Comparison of ENCODE assay signal across 15 mouse cellular contexts in genomic region chr13:51972656-51973310, GRCm38 (mm10).
DNase-seq lines count a peak whose midpoint lies in the region; ATAC-seq and TF ChIP-seq lines count a peak whose summit lies in the region.
"Had no signal": no experiment of that assay in that cellular context is flagged by ENCODE, and none has a peak within 500 bp of the region (broad histone marks: within the 10 kb centered on the region; RNA-seq: fewer than 3 reads in every experiment).

No protein-coding gene starts in this region.

- peak overlapping the region; percentile 60 for H3K27ac ChIP-seq in embryonic facial prominence, embryonic 13.5 days
- H3K27ac ChIP-seq in limb, embryonic 13.5 days, result peak overlapping the region; percentile 88
- no peak overlapping the region for H3K27ac ChIP-seq in kidney, adult 2 months (ENCODE audit: insufficient read depth, low read depth, low read length)
- H3K27ac ChIP-seq: liver, embryonic 15.5 days had no signal

- WGBS in embryonic facial prominence, embryonic 13.5 days, result 66% methylated on average over 12 of the region's 12 CpGs
- WGBS in limb, embryonic 13.5 days, result 21% methylated on average over 12 of the region's 12 CpGs
- 56% methylated on average over 12 of the region's 12 CpGs for WGBS in kidney, adult 2 months

- H3K36me3 ChIP-seq in embryonic facial prominence, embryonic 13.5 days, result no peaks in the 10 kb centered on the region
- H3K36me3 ChIP-seq in limb, embryonic 13.5 days, result no peaks in the 10 kb centered on the region
- H3K36me3 ChIP-seq in kidney, adult 2 months (ENCODE audit: control insufficient read depth, insufficient read depth, low read length), result no peaks in the 10 kb centered on the region
- H3K36me3 ChIP-seq: liver, embryonic 15.5 days had no signal

- H3K9ac ChIP-seq in embryonic facial prominence, embryonic 13.5 days, result no peak overlapping the region
- H3K9ac ChIP-seq in limb, embryonic 13.5 days, result peak overlapping the region; percentile 40; the same call in 1 of the 2 replicates
- H3K9ac ChIP-seq: liver, embryonic 15.5 days had no signal

- DNase-seq in 3134 (ENCODE audit: extremely low read depth, insufficient read length, low spot score) (peak; percentile 72), 3T3-L1 (ENCODE audit: low read depth, low spot score) (peak; percentile 84)
- no peak for DNase-seq in kidney, adult 2 months
- no peak for DNase-seq in thymus, postnatal 10 days (ENCODE audit: low spot score in 2 of 2)
- DNase-seq: cerebellum, adult 11 months; cerebellum, postnatal 10 days; gastrocnemius, postnatal 10 days; kidney, adult 11 months; lung, postnatal 4 days had no signal

- TF ChIP-seq POLR2A in kidney, adult 2 months (IDR thresholded peaks at IDR 0.05; ENCODE audit: low read depth, low read length), result no peak

- H3K27me3 ChIP-seq in embryonic facial prominence, embryonic 13.5 days, result no peaks in the 10 kb centered on the region
- H3K27me3 ChIP-seq in limb, embryonic 13.5 days, result no peaks in the 10 kb centered on the region
- H3K27me3 ChIP-seq in kidney, adult 2 months (replicated peaks; ENCODE audit: control insufficient read depth, insufficient read depth, low read length), result no peaks in the 10 kb centered on the region
- H3K27me3 ChIP-seq: CH12.LX; liver, embryonic 15.5 days had no signal

- H3K4me1 ChIP-seq in embryonic facial prominence, embryonic 13.5 days, result peaks cover 63% of the 10 kb centered on the region
- peaks cover 70% of the 10 kb centered on the region for H3K4me1 ChIP-seq in limb, embryonic 13.5 days
- peaks cover 14% of the 10 kb centered on the region for H3K4me1 ChIP-seq in kidney, adult 2 months (ENCODE audit: control insufficient read depth, insufficient read depth, low read length)

- ATAC-seq in embryonic facial prominence, embryonic 13.5 days (ENCODE audit: insufficient number of reproducible peaks, insufficient read depth, low FRiP score, low TSS enrichment, low read depth), result no peak
- ATAC-seq in limb, embryonic 13.5 days (ENCODE audit: low FRiP score, low read depth), result peak; percentile 25; the same call in 1 of the 2 replicates
- ATAC-seq in cerebellum, adult (ENCODE audit: insufficient number of reproducible peaks, low FRiP score, low TSS enrichment), result no peak
- ATAC-seq: midbrain, embryonic 16.5 days had no signal

- TF ChIP-seq CTCF in kidney, adult 2 months (conservative IDR thresholded peaks at IDR 0.05; ENCODE audit: insufficient read depth, insufficient read length, low read depth, low read length), result no peak

- 0 out of 2 replicates have a peak, but pooled peaks cover 3% of the 10 kb centered on the region for H3K9me3 ChIP-seq in embryonic facial prominence, embryonic 13.5 days
- H3K9me3 ChIP-seq in limb, embryonic 13.5 days, result peaks cover 7% of the 10 kb centered on the region; the same call in 1 of the 2 replicates
- H3K9me3 ChIP-seq: liver, embryonic 15.5 days had no signal

- no peak overlapping the region for H3K4me2 ChIP-seq in embryonic facial prominence, embryonic 13.5 days
- H3K4me2 ChIP-seq in limb, embryonic 13.5 days (replicated peaks), result peak overlapping the region; percentile 52
- H3K4me2 ChIP-seq: liver, embryonic 15.5 days had no signal

- no peak overlapping the region for H3K4me3 ChIP-seq in embryonic facial prominence, embryonic 13.5 days
- H3K4me3 ChIP-seq in limb, embryonic 13.5 days, result no peak overlapping the region
- H3K4me3 ChIP-seq in kidney, adult 2 months (ENCODE audit: insufficient read depth, low read depth, low read length), result no peak overlapping the region
- H3K4me3 ChIP-seq: liver, embryonic 15.5 days had no signal

Comparison
In these comparisons a context has a peak if more than half of its experiments do, and no peak if none do; other contexts are left out.
1. DNase-seq: peak in 3134 (single experiment) and 3T3-L1 (single experiment); none in kidney, adult 2 months (single experiment) and thymus, postnatal 10 days (0 of 2).